Mouse (Mus musculus) E14TG2a.4 (cell line): ENCODE data around the gene Cwh43.

Experiments
- CTCF ChIP-seq: conservative IDR thresholded peaks from 2 replicates; pipeline ENCODE4 v1.5.1; 2014; ENCODE audit warnings: low read length
- NANOG ChIP-seq: IDR thresholded peaks from 2 replicates; pipeline ENCODE4 v1.6.1; 2014; ENCODE audit warnings: borderline replicate concordance, low read length, mixed read lengths

- TF ChIP-seq NANOG (no peak), CTCF (no peak)
Measured at GRCm38 (mm10) chr5:73481401-73481800, 75.5 kb downstream of the Cwh43 start.
